Mouse (Mus musculus) forebrain, embryonic 14.5 days (tissue): Measurements from ENCODE around the gene D3Ertd751e. TPM values are rescaled to one million over a fixed set of nuclear protein-coding genes. Genes with fewer than 3 reads are reported as not detected.

ENCODE experiments used
- polyA plus RNA-seq: library from polyadenylated mRNA; unstranded; fragments of >200 nt; fragmentation: Nextera tagmentation; extraction: Ambion mirVana; gene quantifications from 2 replicates; pipeline ENCODE4 v1.2.1, GENCODE M21; 2014

D3Ertd751e gene
- polyA plus RNA-seq, 1 experiment from 2014 or later, result 10.4 TPM

Other genes starting within 250 kb of the D3Ertd751e start
- gene Jade1, start 186.9 kb upstream of the D3Ertd751e start, polyA plus RNA-seq, result 11.9 and 14.5 TPM in 2 replicates
- gene Sclt1, start 97 bp upstream of the D3Ertd751e start, polyA plus RNA-seq, result 13.1 and 15.0 TPM in 2 replicates